Mouse (Mus musculus) C2C12 (cell line): ENCODE results near the gene Trim60. TPM values are rescaled to one million over a fixed set of nuclear protein-coding genes. Genes with fewer than 3 reads are reported as not detected.

Experiments
- H3K27me3 ChIP-seq: one replicate; pipeline ENCODE4 v1.6.1; 2011; ENCODE audit not compliant: control insufficient read depth, insufficient read depth, insufficient read length
- H3K36me3 ChIP-seq: one replicate; pipeline ENCODE4 v1.6.1; 2011; ENCODE audit not compliant: control insufficient read depth, insufficient read depth
- H3K4me3 ChIP-seq: one replicate; pipeline ENCODE4 v1.5.1; 2011; ENCODE audit warnings: mild to moderate bottlenecking, control low read depth; ENCODE audit not compliant: poor library complexity, insufficient read depth, severe bottlenecking
- H3K79me2 ChIP-seq: one replicate; pipeline ENCODE4 v1.6.1; 2011; ENCODE audit not compliant: control insufficient read depth, insufficient read depth
- H3K79me3 ChIP-seq: one replicate; pipeline ENCODE4 v1.6.1; 2011; ENCODE audit warnings: low read depth, control low read depth
- H3ac ChIP-seq: one replicate; pipeline ENCODE3; 2011; ENCODE audit warnings: low read depth; ENCODE audit not compliant: control insufficient read depth, insufficient read length
- CEBPB ChIP-seq: IDR thresholded peaks from one replicate; pipeline ENCODE4 v1.6.1; 2011; ENCODE audit warnings: low read depth, mild to moderate bottlenecking, control low read depth, moderate library complexity
- CTCF ChIP-seq: IDR thresholded peaks from one replicate; pipeline ENCODE4 v1.5.1; 2011; ENCODE audit not compliant: control insufficient read depth, insufficient read depth, insufficient read length
- FOSL1 ChIP-seq: IDR thresholded peaks from one replicate; pipeline ENCODE4 v1.8.0; 2011; ENCODE audit warnings: mild to moderate bottlenecking, low read length; ENCODE audit not compliant: poor library complexity, insufficient read depth, severe bottlenecking
- MAX ChIP-seq: IDR thresholded peaks from one replicate; pipeline ENCODE4 v1.6.1; 2011; ENCODE audit warnings: mild to moderate bottlenecking, control low read depth
- MYOD1 ChIP-seq: IDR thresholded peaks from one replicate; pipeline ENCODE4 v1.6.1; 2011; ENCODE audit warnings: low read depth; ENCODE audit not compliant: control insufficient read depth, insufficient read length
- MYOG ChIP-seq: IDR thresholded peaks from one replicate; pipeline ENCODE4 v1.6.1; 2011; ENCODE audit not compliant: control insufficient read depth, insufficient read length; ENCODE audit errors: extremely low read depth
- USF1 ChIP-seq: IDR thresholded peaks from one replicate; pipeline ENCODE4 v1.6.1; 2011; ENCODE audit warnings: low read depth, mild to moderate bottlenecking, control low read depth, moderate library complexity
- polyA plus RNA-seq: library from polyadenylated mRNA; unstranded; fragments of >200 nt; fragmentation: generic; extraction: Trizol; gene quantifications from one replicate; pipeline ENCODE4 v1.2.1, GENCODE M21; 2012; ENCODE audit warnings: missing spikeins

Trim60 gene
- polyA plus RNA-seq, 1 experiment: not detected

GRCm38 (mm10) chr8:65037117-65037533 lies 18.7 kb upstream of the Trim60 start, which contains the start of gene Apela:
TSS of gene Apela (minus strand) at chr8:65037336.
- TF ChIP-seq CEBPB (no peak), MYOG (no peak), MYOD1 (no peak), FOSL1 (no peak)
- H3K4me3 ChIP-seq: no peak within 1 kb of the TSS

GRCm38 (mm10) chr8:65034136-65034535 lies 15.8 kb upstream of the Trim60 start:
- no peaks in the 10 kb centered on the region for H3K79me3 ChIP-seq
- no peak overlapping the region for H3ac ChIP-seq
- no peaks in the 10 kb centered on the region for H3K36me3 ChIP-seq
- no peak overlapping the region for H3K4me3 ChIP-seq
- no peaks in the 10 kb centered on the region for H3K79me2 ChIP-seq
- no peak for TF ChIP-seq FOSL1
- no peak for TF ChIP-seq MAX
- no peak for TF ChIP-seq MYOG
- TF ChIP-seq USF1: no peak
- TF ChIP-seq CTCF: no peak
- TF ChIP-seq MYOD1: no peak
- no peaks in the 10 kb centered on the region for H3K27me3 ChIP-seq

More at GRCm38 (mm10) chr8:65037117-65037533, 18.7 kb upstream of the Trim60 start, which contains the start of gene Apela:
- Histone ChIP-seq H3K79me2 (no peaks in the 10 kb centered on the region), H3K79me3 (no peaks in the 10 kb centered on the region), H3K27me3 (no peaks in the 10 kb centered on the region), H3K36me3 (no peaks in the 10 kb centered on the region), H3ac (no peak within 1 kb of the TSS)

DNA sequence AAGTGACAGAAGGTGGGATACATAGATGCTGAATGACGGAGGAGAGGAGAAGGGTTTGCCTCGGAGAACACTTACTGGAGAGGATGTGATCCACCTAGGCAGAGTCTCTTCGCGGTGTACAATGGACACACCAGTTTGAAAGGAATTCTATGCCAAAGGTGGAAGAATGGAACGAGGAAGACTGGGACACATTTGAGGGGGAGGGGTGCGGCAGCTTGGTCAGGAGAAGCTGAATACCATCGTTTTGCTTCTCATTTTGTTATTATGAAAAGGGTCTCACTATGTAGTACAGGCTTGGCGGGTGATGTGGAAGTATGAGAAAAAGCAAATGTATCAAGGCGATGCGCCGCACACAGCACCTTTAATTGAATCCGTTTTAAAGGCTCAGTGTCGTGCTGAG lies 14.7 kb upstream of the Trim60 start:
- H3K4me3 ChIP-seq: no peak overlapping the region
- H3K79me3 ChIP-seq: no peaks in the 10 kb centered on the region
- TF ChIP-seq FOSL1 (no peak), CTCF (no peak), MYOG (no peak), MYOD1 (no peak), CEBPB (no peak), MAX (no peak), USF1 (no peak)
- no peaks in the 10 kb centered on the region for H3K79me2 ChIP-seq
- no peaks in the 10 kb centered on the region for H3K27me3 ChIP-seq
- no peaks in the 10 kb centered on the region for H3K36me3 ChIP-seq
- no peak overlapping the region for H3ac ChIP-seq

- Histone ChIP-seq H3K27me3 (no peaks in the 10 kb centered on the region), H3ac (no peak overlapping the region), H3K4me3 (no peak overlapping the region), H3K79me3 (no peaks in the 10 kb centered on the region), H3K79me2 (no peaks in the 10 kb centered on the region), H3K36me3 (no peaks in the 10 kb centered on the region)
- TF ChIP-seq FOSL1 (no peak), CEBPB (no peak), MYOG (no peak), MAX (no peak), MYOD1 (no peak), USF1 (no peak), CTCF (no peak)
Observed at GRCm38 (mm10) chr8:65032107-65032506, 13.7 kb upstream of the Trim60 start.

DNA sequence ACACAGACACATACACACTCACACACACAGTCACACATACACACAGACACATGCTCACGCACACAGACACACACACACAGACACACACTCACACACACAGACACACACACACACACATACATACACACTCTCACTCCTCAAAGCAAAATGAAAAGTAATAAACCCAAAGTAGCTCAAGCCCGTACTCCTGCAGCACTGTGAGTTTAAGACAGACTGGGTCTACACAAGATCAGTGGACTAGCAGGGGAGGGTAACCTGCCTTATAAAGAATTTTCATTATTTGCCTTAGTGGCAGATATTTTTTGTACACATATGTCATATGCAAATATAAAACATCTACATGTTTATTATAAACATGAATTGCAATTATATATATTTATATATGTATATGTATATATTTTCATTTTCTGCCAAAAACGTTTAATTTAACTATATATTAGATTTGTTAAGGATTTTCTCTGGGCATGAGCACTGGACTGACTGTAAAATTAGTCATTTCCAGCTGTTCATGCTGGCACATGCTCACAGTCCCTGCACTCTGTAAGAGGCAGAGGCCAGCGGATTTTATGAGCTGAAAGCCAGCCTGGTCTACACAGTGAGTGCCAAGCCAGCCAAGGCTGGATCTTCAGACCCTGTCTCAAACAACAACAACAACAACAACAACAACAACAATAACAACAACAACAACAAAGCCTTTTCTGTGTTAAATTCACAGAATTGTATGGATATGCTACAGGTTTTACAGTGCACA lies 12.5 kb upstream of the Trim60 start:
- Histone ChIP-seq H3K4me3 (no peak overlapping the region), H3ac (no peak overlapping the region), H3K36me3 (no peaks in the 10 kb centered on the region), H3K27me3 (no peaks in the 10 kb centered on the region), H3K79me3 (no peaks in the 10 kb centered on the region), H3K79me2 (no peaks in the 10 kb centered on the region)
- TF ChIP-seq MAX: no peak
- no peak for TF ChIP-seq CTCF
- TF ChIP-seq MYOG: no peak
- no peak for TF ChIP-seq USF1
- no peak for TF ChIP-seq FOSL1

- Histone ChIP-seq H3K27me3 (no peaks in the 10 kb centered on the region), H3K4me3 (no peak overlapping the region), H3K79me2 (no peaks in the 10 kb centered on the region), H3K36me3 (no peaks in the 10 kb centered on the region), H3K79me3 (no peaks in the 10 kb centered on the region), H3ac (no peak overlapping the region)
- no peak for TF ChIP-seq MYOG
- TF ChIP-seq CTCF: no peak
- no peak for TF ChIP-seq CEBPB
- no peak for TF ChIP-seq MAX
- TF ChIP-seq USF1: no peak
- TF ChIP-seq MYOD1: no peak
- no peak for TF ChIP-seq FOSL1
Observed at GRCm38 (mm10) chr8:65029776-65030175, 11.4 kb upstream of the Trim60 start.
